Mouse (Mus musculus): Measurements from ENCODE around the gene Plpp4.

DNA sequence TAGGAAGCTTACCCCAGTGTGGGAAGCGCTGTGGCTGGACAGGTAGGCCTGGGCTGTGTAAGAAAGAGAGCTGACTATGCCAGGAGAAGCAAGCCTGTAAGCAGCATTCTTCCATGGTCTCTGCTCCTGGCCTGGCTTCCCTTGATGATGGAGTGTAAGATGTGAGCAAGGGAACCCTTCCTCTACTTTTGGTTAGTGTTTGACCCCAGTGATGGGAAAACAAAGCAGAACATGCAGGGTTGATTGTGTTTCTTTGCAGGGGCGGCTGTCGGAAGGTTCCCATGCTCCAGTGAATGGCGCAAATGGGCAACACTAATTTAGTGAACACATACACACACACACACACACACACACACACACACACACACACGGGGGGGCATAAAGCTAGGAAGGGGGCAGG is 20.9 kb downstream of the Plpp4 start:
- no peak for TF ChIP-seq POLR2A (IDR thresholded peaks at IDR 0.05; ENCODE audit: insufficient read length, low read depth)
- TF ChIP-seq POLR2AphosphoS2 (IDR thresholded peaks at IDR 0.05; ENCODE audit: insufficient read length, low read depth) = no peak
- TF ChIP-seq TCF3 (IDR thresholded peaks at IDR 0.05; ENCODE audit: insufficient read length, low read depth) = no peak
- no peak for TF ChIP-seq TCF12 (IDR thresholded peaks at IDR 0.05; ENCODE audit: insufficient read depth, poor library complexity, severe bottlenecking)
- no peak for TF ChIP-seq USF1 (IDR thresholded peaks at IDR 0.05; ENCODE audit: low read depth)
- no peak for TF ChIP-seq E2F4 (IDR thresholded peaks at IDR 0.05; ENCODE audit: insufficient read depth)
- no peak for TF ChIP-seq CEBPB (IDR thresholded peaks at IDR 0.05; ENCODE audit: insufficient read depth, poor library complexity, severe bottlenecking)
- TF ChIP-seq SRF (IDR thresholded peaks at IDR 0.05; ENCODE audit: control insufficient read depth, insufficient read length, low read depth) = no peak

Measured in myocyte (in vitro differentiated cells).